Mouse (Mus musculus) neural tube, embryonic 15.5 days (tissue): ENCODE data around the gene Spaca1. TPM values are rescaled to one million over a fixed set of nuclear protein-coding genes. Genes with fewer than 3 reads are reported as not detected.

Experiments
- polyA plus RNA-seq: library from polyadenylated mRNA; unstranded; fragments of >200 nt; fragmentation: Nextera tagmentation; extraction: Ambion mirVana; gene quantifications from 2 replicates; pipeline ENCODE4 v1.2.1, GENCODE M21; 2015

The Spaca1 gene
- polyA plus RNA-seq, 1 experiment from 2014 or later: 1.00 TPM

Other genes with a start within 250 kb of the Spaca1 start
- 41.6 and 52.5 TPM in 2 replicates for gene Cnr1, start 125.6 kb downstream of the Spaca1 start, polyA plus RNA-seq